Mouse (Mus musculus) left cerebral cortex, adult 8-10 months (tissue): ENCODE results near the gene Gm21905. TPM values are rescaled to one million over a fixed set of nuclear protein-coding genes. Genes with fewer than 3 reads are reported as not detected.
A peak's percentile ranks its signal among the peaks of the same experiment; 100 is the strongest.

ENCODE experiments used
- DNase-seq, 2 experiments: peaks; one replicate each; pipeline ENCODE4 v3.0.0; 2022; ENCODE audit warnings: low spot score in 2 of 2
- total RNA-seq, 4 experiments: library from RNA; stranded (reverse); gene quantifications; 2 replicates each; pipeline ENCODE4 v1.2.4; 2022

The Gm21905 gene
- total RNA-seq, result not detected

DNA sequence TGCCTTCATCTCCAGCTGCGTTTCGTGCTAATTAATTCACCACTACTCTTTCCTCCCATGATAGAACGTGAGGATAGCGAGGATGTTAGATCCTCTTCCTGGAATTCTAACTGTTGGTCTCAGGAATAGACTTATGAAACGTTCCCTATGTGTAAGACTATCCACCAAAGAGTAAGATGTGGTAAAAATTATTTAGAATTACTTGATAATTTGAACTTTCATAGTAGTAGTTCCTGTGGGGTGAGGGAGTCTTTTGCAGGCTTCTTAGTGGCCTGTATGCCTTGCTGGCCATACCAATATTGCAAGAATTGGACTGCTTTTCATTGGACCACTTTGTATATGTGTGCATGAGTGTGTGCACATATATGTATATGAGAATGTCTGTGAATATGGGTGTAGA lies at the start of gene Gm21905:
TSS of gene Gm21905 (minus strand) at position 101 of the 400 bp plus-strand sequence.
- no peak for DNase-seq

DNA sequence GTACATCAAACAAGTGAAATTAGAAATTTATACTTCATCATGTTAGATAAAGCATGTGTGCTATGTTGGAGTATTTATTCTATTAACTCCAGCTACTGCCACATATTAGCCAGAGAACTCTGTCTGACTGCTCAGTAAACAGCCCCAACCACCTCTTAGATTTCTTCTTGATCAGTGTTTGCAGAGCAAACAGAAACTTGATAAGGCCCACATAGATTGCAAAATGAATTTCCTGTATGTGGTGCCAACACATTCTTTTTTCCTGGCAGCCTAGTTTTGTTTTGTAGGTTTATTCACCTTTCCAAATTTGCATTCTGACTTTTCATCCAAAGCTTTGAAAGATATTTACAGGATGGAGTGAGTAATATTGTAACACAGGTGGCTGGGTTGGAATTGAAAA lies 44.2 kb upstream of the Gm21905 start:
- DNase-seq, result no peak

DNA sequence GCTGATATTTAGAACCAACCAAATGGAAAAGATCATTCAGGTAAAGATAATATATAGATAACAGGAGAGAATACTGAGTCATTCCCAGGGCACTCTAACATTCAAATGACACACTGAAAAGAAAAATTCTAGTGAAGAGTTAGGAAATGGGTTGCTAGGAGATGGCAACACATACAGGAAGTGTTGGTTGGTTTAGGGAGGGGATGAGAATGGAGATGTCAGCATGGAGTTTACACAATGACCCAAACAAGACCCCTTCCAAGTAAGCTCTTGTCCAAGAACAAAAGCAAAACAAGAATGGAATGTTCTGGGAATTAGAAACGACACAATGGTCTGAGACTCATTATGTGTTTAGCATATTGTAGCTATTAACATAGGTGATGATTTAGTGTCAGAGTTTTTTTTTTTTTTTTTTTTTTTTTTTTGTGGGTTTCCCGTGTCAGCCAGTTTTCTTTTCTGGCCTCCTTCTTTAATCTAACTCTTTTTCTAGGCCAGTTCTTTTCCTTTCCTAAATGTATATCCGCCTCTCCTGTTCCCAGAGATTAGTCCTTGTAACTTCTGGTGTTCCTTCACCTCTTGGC lies 35.8 kb upstream of the Gm21905 start:
- DNase-seq, result no peak

DNA sequence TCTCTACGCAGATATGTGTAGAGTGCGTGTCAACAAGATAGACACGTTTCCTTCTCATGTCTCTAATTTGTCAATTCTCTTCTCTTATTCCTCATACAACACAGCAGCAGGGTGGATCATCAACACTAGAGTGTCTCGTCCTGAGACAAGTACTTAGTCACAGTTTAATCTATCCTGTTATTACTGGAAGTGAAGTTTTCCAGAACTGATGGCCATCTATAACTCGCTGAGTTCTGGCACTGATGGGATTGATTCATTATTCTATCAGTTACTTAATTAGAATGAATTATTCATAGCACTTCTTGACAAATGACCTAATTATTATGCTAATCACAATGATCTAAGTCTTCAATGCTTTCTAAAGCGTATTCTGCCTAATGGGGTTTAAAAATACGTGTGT lies 23.3 kb upstream of the Gm21905 start:
- no peak for DNase-seq

DNA sequence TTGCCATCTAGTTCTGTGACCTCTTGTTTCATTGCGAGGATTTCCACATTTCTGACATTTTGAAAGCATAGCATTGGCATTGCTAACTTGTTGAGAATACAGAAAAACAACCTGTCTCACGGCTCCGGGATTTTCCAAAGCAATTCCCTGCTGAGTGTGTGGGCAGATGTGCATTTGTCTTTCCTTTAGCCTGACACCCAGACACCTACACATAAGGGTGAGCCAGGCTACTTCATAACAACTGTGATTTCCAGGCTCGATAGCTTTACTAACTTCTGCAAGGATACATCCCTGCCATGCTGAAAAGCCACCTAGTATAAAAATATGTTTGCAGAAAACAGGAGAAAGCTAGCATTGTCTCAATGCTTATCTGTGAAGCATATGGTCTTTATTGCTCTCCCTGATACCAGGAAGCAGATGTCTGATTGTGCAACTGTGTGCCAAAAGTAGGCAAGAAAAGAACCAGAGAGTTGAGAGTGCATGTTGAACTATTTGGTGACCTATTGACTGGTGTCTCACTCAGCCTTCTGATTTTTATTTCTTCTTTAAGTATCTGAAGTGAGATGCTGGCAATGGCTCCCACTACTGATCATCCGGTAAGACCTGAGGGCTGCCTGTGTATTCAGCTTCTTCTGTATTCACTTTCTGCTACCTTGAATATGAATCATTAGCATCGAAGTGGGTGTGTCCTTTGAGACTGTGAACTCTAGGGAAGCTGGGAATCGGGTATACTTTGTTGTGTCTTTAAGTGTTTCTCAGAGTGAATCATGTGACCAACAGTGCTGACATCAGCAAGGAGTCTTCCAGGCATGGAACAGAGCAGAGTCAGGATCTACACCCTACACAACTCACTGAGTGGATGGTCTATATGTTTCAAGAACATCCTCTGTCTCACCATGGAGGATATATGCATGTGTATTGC lies 15.7 kb upstream of the Gm21905 start:
- peak in 1 of 2 experiments; percentile 17 for DNase-seq

DNA sequence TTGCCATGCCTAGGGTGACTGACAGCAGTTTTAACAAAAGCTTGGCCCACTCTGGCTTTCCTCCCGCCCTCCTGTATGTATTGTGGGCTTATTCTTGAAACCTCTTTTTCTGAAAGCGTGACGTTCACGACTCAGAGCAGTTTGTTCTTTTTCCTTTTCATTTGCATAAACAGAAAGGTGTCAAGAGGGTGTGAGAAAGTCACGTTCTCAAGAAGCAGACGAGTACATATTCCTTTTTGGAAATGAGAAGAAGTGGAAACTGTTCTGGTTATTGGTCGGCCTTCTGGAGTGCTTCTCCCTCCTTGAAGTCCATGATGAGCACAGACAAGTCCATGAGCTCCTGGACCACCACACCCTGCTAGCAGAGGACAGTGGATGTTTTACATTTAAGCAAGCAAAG lies 9.3 kb upstream of the Gm21905 start:
- no peak for DNase-seq

DNA sequence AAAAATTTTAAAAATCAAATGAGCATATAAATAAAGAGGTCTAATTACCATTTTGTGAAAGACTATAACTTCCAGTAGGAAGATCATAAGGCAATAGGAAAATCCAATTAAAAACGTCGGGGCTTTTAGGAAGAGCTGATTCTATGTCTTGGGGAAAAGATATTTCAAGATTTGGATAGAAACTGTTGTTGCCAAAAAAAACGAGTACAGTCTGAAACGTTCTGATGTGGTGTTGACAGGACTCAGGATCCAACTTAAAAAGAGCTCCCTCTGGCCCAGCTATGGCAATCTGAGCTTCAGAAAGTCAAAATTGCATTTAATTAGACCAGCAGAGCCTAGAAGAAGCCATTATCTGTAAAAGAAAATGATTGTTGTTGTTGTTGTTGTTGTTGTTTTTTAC lies 7.9 kb upstream of the Gm21905 start:
- DNase-seq, result no peak

DNA sequence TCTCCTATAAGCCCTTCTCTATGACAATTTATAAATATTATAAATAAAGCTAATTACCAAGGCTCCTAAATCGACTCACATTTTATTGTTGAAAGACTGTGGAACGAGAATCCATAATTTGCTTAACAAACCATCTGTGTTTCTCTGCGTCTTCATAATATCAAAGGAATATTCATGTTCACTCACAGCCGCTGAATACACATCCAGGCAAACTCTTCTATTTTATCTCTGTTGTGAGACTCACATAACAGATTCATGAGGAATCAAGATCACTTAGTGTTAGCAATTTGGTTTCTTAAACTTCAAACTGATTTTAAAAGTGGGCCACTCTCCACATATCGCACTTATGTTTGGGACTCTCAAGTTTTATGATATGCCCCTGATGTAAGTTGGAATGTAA lies 1.9 kb upstream of the Gm21905 start:
- no peak for DNase-seq

DNA sequence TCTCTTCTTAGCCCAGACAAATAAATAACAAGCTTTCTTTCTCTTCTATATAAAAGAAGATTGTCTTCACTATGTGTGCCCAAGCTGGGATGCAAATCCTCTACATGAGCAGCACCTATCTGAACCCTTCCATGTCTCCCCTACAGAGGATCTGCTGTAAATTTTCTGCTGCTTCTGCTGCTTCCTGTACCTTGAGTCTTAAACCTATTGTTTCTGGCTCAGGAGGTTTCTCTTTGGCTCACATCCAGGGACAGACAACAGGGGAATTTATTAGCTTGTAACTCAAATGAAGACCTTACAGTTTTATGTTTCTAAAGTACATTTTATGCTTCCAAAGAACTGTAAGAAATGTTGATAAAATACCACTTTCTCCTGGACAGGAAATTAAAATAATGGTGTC lies 785 bp upstream of the Gm21905 start:
- DNase-seq, result no peak

DNA sequence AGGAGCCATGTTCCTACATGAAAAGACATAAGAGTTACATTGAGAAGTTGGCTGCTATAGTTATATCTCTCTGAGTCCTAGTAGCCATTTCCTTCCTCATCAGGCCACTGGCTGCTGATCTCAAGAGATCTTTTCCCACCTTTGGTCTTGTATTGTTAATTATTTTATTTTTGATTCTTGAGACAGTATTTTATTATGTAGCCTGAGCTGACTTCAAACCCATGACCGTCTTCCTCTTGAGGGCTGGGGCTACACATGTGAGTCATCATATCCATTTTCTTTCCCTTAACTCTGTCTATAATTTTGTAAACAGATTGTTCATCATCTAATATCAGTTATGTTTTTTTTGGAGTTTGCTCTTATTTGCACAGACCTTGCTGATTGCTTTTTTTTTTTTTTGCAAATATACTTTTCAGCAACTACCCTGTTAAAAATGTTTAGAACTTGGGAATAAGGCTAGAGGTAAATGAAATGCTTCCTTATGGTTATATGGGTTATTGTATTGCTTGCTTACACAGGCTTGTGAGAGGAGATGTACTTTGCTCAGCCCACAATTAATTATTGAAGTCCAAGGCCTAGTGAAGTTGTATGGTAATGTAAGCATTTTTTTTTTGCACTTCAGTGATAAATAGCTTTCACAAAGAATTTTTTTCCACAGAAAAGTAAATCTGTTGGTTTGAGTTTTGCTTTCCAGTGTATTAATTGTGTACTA lies 2.0 kb downstream of the Gm21905 start:
- DNase-seq, result no peak

DNA sequence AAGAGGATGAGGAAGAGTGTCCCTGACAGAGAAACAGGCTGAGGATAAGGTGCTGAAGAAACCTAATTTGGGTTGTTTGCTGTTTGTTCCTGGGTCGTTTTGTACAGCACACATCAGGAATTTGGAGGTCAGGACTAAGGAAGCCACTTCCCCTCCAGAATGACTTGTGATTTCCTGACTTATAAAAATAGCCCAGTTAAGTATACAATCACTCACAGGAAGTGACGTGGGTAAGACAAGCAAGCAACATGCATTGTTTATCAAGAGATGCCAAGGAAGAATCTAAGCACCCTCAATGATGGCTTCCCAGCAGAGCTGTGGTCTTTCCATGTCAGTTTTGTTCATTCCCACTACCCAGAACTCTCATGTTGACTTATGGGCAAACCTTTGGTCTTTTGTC lies 3.0 kb downstream of the Gm21905 start:
- no peak for DNase-seq

DNA sequence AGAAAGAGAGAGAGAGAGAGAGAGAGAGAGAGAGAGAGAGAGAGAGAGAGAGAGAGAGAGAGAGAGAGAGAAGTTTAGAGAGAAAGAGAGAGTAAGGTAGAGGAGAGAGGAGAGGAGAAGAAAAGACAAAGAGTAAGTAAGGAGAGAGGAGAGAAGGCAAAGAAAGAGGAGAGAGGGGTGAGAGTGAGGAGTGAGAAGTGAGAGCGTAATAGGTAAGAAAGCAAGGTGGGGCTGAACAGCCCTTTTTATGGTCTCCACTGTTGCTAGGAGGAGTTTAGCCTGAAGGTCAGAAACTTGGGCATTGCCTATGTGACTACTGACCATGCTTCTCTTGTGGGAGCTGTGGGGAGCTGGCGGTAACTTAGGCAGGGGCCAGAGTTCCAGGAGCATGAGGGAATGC lies 4.9 kb downstream of the Gm21905 start, which contains the start of gene Gm5108:
TSS of gene Gm5108 (plus strand) at position 301 of the 400 bp plus-strand sequence.
- DNase-seq, result no peak

DNA sequence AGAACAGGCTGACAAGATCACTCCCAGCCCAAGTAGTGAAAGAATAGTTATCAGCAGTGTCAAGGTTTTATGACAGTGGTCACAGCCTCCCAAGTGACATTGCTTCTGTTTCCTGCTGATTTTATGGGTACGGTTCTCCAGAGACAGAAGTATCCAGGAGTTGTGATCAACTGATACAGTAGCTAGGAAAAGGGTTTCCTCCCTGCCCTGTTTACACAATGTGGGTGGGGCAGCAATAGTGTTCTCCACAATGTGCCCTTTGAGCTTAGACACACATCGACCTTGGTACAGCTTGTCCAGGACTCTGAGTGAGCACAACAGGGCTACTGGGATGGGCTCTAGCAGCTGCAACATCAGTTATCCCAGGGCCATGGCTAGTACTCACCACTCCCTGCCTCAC lies 14.6 kb downstream of the Gm21905 start:
- DNase-seq, result no peak

DNA sequence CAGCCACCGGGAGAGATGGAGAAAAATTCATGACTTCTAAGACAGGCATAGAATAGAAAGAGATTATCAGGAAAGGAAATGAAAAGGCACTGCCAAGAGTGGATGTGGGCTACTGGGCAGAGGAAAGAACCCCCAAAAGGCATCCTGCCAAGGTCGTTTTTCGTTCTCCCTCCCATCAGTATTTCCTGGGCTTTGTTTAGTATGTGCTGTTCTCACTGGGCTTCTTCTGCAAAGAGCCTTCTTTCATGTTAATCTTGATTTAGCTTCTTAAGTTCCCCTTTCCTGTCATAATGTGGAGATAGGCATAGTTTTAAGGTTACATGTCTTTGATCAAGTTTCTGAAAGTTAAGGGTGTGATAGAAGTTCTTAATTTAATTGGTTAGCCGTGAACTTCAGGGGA lies 15.6 kb downstream of the Gm21905 start:
- DNase-seq, result no peak

DNA sequence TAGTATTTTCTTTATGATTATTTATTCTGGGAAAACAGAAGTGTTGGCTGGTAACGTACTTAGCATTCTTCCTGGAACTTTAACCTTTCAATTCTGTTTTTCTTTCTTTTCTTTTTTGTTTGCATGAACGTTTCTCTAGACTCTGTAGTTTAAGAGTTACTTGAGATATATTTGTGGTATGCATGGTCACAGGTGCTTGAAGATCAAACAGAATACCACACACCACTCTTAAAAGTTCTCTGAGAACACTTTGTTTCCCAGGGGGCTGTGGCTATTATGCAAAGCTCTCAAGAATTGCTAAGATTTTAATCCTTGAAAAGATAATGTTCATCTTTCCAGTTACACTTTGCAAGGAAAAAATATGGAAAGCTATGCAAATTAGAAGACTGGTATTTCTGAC lies 41.7 kb downstream of the Gm21905 start:
- DNase-seq, result no peak

DNA sequence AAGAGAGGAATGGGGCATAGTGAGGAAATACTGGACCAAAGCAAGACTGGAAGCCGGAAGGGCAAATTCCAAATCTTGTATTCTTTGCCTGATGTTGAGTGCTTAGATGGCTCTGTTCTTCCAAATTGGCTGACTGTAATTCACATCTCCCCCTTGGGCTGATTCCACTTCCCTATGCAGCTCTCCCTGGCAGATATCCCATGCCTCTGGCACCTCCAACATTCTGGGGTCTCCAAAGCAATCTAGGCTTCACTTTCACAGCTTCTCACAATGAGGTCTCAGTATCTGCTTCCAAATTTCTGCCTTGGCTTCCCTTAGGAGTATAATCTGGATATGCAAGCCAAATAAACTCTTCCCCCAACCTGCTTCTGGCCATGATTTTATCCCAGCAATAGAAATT lies 47.3 kb downstream of the Gm21905 start:
- DNase-seq, result no peak

DNA sequence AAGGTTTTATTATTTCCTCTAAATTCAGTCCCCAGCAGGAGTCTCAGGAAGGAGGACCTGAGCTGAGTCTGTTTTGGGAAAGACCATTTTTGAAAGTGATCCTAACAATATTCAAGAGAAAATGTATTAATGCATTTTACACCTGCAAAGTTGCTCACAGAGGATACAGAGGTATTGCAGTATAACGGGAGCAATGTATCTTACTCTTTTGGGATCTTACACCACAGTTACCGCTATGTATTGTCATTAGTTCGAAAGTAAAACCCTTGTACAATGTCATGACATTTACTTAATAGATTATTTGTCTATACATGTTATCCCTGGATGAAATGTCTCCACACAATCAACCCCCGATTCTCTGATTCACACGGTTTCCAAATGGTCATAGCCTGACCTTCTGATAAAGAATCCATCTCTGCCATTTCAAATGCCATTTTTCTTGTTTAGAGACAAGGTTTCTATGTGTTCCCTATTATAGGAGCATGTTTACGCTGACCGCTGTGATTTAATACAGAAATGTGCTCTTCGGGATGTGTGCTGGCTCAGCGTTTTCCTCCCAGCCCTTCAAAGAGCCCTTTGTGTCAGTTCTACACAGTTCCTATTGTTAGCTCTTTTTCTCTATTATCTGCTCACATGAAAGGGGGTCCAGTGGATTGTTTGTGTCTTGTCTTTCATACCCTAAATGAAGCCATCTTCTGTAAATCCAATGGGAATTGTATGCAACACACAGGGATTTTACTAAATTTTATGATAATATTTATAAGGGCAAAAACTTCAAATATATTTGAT lies 61.6 kb downstream of the Gm21905 start:
- peak in 1 of 2 experiments; percentile 18 for DNase-seq

DNA sequence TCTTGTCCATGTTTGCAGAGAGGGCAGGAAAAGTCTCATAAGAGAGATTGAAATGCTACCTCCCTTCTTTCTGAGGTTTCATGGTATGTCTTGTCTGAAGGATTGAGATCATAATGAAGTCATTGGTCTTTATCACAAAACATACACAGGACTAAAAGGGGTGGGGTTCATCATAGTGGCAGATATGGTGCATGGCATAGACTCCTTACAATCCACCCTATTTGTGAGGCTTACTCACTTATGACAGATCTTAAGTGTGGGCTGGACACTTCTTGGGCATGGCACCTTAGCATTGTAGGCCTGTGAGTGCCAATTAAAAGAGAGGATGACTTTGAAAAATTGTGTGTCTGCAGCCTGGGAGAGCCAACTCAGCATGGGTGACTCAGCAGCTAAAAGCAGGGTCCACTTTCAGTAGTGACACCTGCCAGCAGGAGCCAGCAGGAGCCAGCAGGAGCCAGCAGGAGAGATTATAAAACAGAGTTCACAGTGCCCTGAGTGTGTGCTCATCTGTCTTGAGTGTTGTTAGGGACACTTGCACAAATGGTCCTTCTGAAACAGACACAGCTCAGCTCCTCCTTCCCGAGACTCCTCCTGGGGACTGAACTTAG lies 62.6 kb downstream of the Gm21905 start:
- no peak for DNase-seq
